Mouse (Mus musculus) frontal cortex, postnatal 14 days (tissue): ENCODE data around the gene Kxd1.
A peak's percentile ranks its signal among the peaks of the same experiment; 100 is the strongest.

ENCODE experiments used
- DNase-seq, 2 experiments: peaks; one replicate each; pipeline ENCODE4 v3.0.0; 2022; ENCODE audit warnings: low spot score in 2 of 2

The Kxd1 gene

GRCm38 (mm10) chr8:70547762-70548161, 20.0 kb upstream of the Kxd1 start:
- no peak for DNase-seq

GRCm38 (mm10) chr8:70546412-70546811, 18.7 kb upstream of the Kxd1 start:
- DNase-seq: no peak

GRCm38 (mm10) chr8:70544200-70544687, 16.5 kb upstream of the Kxd1 start:
- DNase-seq: no peak

- DNase-seq: no peak
Observed at GRCm38 (mm10) chr8:70541081-70541480, 13.3 kb upstream of the Kxd1 start.

GRCm38 (mm10) chr8:70540507-70541071, 12.8 kb upstream of the Kxd1 start:
- no peak for DNase-seq

GRCm38 (mm10) chr8:70540013-70540506, 12.3 kb upstream of the Kxd1 start:
- no peak for DNase-seq

- DNase-seq: peak; percentile 99 to 100
Observed at GRCm38 (mm10) chr8:70539077-70539813, 11.5 kb upstream of the Kxd1 start, which contains the start of gene Ell. Gene Ell (plus strand): TSS chr8:70539457.

GRCm38 (mm10) chr8:70538633-70539076, 10.9 kb upstream of the Kxd1 start:
- peak; percentile 99 to 100 for DNase-seq

- peak in 1 of 2 experiments; percentile 44 for DNase-seq
Observed at GRCm38 (mm10) chr8:70538024-70538579, 10.3 kb upstream of the Kxd1 start.

- no peak for DNase-seq
Observed at GRCm38 (mm10) chr8:70535701-70536100, 7.9 kb upstream of the Kxd1 start.

- no peak for DNase-seq
Observed at GRCm38 (mm10) chr8:70535221-70535620, 7.5 kb upstream of the Kxd1 start.

GRCm38 (mm10) chr8:70534281-70534680, 6.5 kb upstream of the Kxd1 start:
- no peak for DNase-seq

- no peak for DNase-seq
Observed at GRCm38 (mm10) chr8:70530314-70530713, 2.6 kb upstream of the Kxd1 start.

- DNase-seq: no peak
Observed at GRCm38 (mm10) chr8:70529741-70530161, 2.0 kb upstream of the Kxd1 start.

GRCm38 (mm10) chr8:70529299-70529698, 1.5 kb upstream of the Kxd1 start:
- no peak for DNase-seq

- no peak for DNase-seq
Observed at GRCm38 (mm10) chr8:70528182-70528797, 534 bp upstream of the Kxd1 start.

- no peak for DNase-seq
Observed at GRCm38 (mm10) chr8:70527111-70527511, 645 bp downstream of the Kxd1 start.

- DNase-seq: peak; percentile 92 to 93
Observed at GRCm38 (mm10) chr8:70522592-70523403, 5.0 kb downstream of the Kxd1 start.

GRCm38 (mm10) chr8:70519606-70520005, 8.2 kb downstream of the Kxd1 start:
- no peak for DNase-seq

- no peak for DNase-seq
Observed at GRCm38 (mm10) chr8:70519043-70519442, 8.7 kb downstream of the Kxd1 start.

GRCm38 (mm10) chr8:70517940-70518643, 9.7 kb downstream of the Kxd1 start:
- no peak for DNase-seq
